Mouse (Mus musculus) embryonic fibroblast, embryonic 13.5 days (primary cell): ENCODE results near the gene Adam4. TPM values are rescaled to one million over a fixed set of nuclear protein-coding genes. Genes with fewer than 3 reads are reported as not detected.
"Not testable (repeated sequence)": the region's sequence is repeated elsewhere in the genome, so short reads cannot be mapped to it uniquely, and the experiment has no call there.

Experiments used
- H3K27ac ChIP-seq: 2 replicates; pipeline ENCODE4 v1.5.1; 2012; ENCODE audit warnings: low read length, control low read depth, inconsistent platforms; ENCODE audit not compliant: insufficient read depth
- H3K4me1 ChIP-seq: 2 replicates; pipeline ENCODE4 v1.6.1; 2011; ENCODE audit warnings: low read length; ENCODE audit not compliant: control insufficient read depth, insufficient read depth
- H3K4me3 ChIP-seq: 2 replicates; pipeline ENCODE4 v1.5.1; 2011; ENCODE audit warnings: mild to moderate bottlenecking, control low read depth, low read length; ENCODE audit not compliant: insufficient read depth
- CTCF ChIP-seq: IDR thresholded peaks from 2 replicates; pipeline ENCODE4 v1.5.1; 2011; ENCODE audit warnings: mild to moderate bottlenecking, control low read depth, low read length, moderate library complexity, borderline replicate concordance; ENCODE audit not compliant: insufficient read depth
- POLR2A ChIP-seq: IDR thresholded peaks from 2 replicates; pipeline ENCODE4 v1.6.1; 2011; ENCODE audit warnings: low read depth, mild to moderate bottlenecking, control low read depth, low read length, moderate library complexity
- polyA plus RNA-seq: library from polyadenylated mRNA; stranded (reverse); fragments of >200 nt; gene quantifications from 2 replicates; pipeline ENCODE4 v1.2.4, GENCODE M21; 2011; ENCODE audit warnings: low read depth; ENCODE audit not compliant: missing spikeins, insufficient read length

The Adam4 gene
- polyA plus RNA-seq: 1.1 and 1.5 TPM in 2 replicates

- no peak within 1 kb of the TSS for H3K4me3 ChIP-seq
- TF ChIP-seq CTCF (no peak), POLR2A (no peak)
- H3K27ac ChIP-seq: no peak within 1 kb of the TSS
- H3K4me1 ChIP-seq: no peaks in the 10 kb centered on the region
These were observed at the start of gene Adam4 for GRCm38 (mm10) chr12:81421846-81422245. Gene Adam4 (minus strand): TSS chr12:81421946.

GRCm38 (mm10) chr12:81459051-81459450 is 37.3 kb upstream of the Adam4 start:
- not testable (repeated sequence) for H3K4me3 ChIP-seq, H3K4me1 ChIP-seq

GRCm38 (mm10) chr12:81438985-81439384 is 17.2 kb upstream of the Adam4 start:
- H3K4me3 ChIP-seq, H3K4me1 ChIP-seq, H3K27ac ChIP-seq: not testable (repeated sequence)

More at GRCm38 (mm10) chr12:81459051-81459450, 37.3 kb upstream of the Adam4 start:
- not testable (repeated sequence) for H3K27ac ChIP-seq

- not testable (repeated sequence) for H3K27ac ChIP-seq, H3K4me3 ChIP-seq, H3K4me1 ChIP-seq
These were observed 13.0 kb upstream of the Adam4 start for GRCm38 (mm10) chr12:81434778-81435177.

- H3K4me3 ChIP-seq: no peak overlapping the region
- no peaks in the 10 kb centered on the region for H3K4me1 ChIP-seq
- no peak overlapping the region for H3K27ac ChIP-seq
- no peak for TF ChIP-seq CTCF
- TF ChIP-seq POLR2A: no peak
These were observed 8.5 kb downstream of the Adam4 start for GRCm38 (mm10) chr12:81413211-81413610.

GRCm38 (mm10) chr12:81408966-81409365 is 12.8 kb downstream of the Adam4 start:
- no peak for TF ChIP-seq CTCF
- no peak for TF ChIP-seq POLR2A
- Histone ChIP-seq H3K4me3 (no peak overlapping the region), H3K27ac (no peak overlapping the region), H3K4me1 (no peaks in the 10 kb centered on the region)

GRCm38 (mm10) chr12:81402187-81402586 is 19.6 kb downstream of the Adam4 start:
- H3K4me3 ChIP-seq: no peak overlapping the region
- TF ChIP-seq CTCF (peak; percentile 26; the same call in 1 of the 2 replicates), POLR2A (no peak)
- no peak overlapping the region for H3K27ac ChIP-seq
- H3K4me1 ChIP-seq: no peaks in the 10 kb centered on the region

- not testable (repeated sequence) for H3K4me3 ChIP-seq
These were observed 42.4 kb downstream of the Adam4 start, which contains the start of gene Gm4787 for GRCm38 (mm10) chr12:81379364-81379763. Gene Gm4787 (minus strand): TSS chr12:81379464.

More at GRCm38 (mm10) chr12:81379364-81379763, 42.4 kb downstream of the Adam4 start, which contains the start of gene Gm4787:
- not testable (repeated sequence) for H3K4me1 ChIP-seq, H3K27ac ChIP-seq

Other genes with a start within 250 kb of the Adam4 start
- 0.23 and 0.62 TPM in 2 replicates for gene Slc8a3, start 88.8 kb downstream of the Adam4 start, polyA plus RNA-seq
- gene Gm4787, start 42.5 kb downstream of the Adam4 start, polyA plus RNA-seq: 1.0 and 1.7 TPM in 2 replicates
- gene Cox16, start 63.2 kb upstream of the Adam4 start, polyA plus RNA-seq: 61.4 and 68.8 TPM in 2 replicates
- gene Gm20498, start 111.0 kb upstream of the Adam4 start, polyA plus RNA-seq: 11.9 and 12.7 TPM in 2 replicates
- 35.7 and 38.6 TPM in 2 replicates for gene Synj2bp, start 111.0 kb upstream of the Adam4 start, polyA plus RNA-seq
- gene Adam21, start 146.5 kb upstream of the Adam4 start, polyA plus RNA-seq: 0.17 and 0.47 TPM in 2 replicates
- 60.3 and 64.0 TPM in 2 replicates for gene Med6, start 173.1 kb upstream of the Adam4 start, polyA plus RNA-seq
- gene Ttc9, start 209.3 kb upstream of the Adam4 start, polyA plus RNA-seq: 13.0 and 28.3 TPM in 2 replicates